Mouse (Mus musculus) neural tube, embryonic 12.5 days (tissue): Measurements from ENCODE around the gene H1foo. TPM values are rescaled to one million over a fixed set of nuclear protein-coding genes. Genes with fewer than 3 reads are reported as not detected.

Experiments used
- ATAC-seq: fragments of 200-750 bp; cut with Nextera tagmentation; 2 replicates; pipeline ENCODE4 v1.8.0; 2017; ENCODE audit warnings: low read depth, mild to moderate bottlenecking, moderate TSS enrichment, moderate library complexity; ENCODE audit not compliant: low FRiP score
- H3K27ac ChIP-seq: fragments of 300-500 bp; sonication (generic); 2 replicates; pipeline ENCODE4 v1.5.1; 2016
- H3K27me3 ChIP-seq: fragments of 300-500 bp; sonication (generic); replicated peaks from 2 replicates; pipeline ENCODE4 v1.6.1; 2016; ENCODE audit warnings: mild to moderate bottlenecking
- H3K36me3 ChIP-seq: fragments of 300-500 bp; sonication (generic); 2 replicates; pipeline ENCODE4 v1.6.1; 2016; ENCODE audit warnings: mild to moderate bottlenecking
- H3K4me1 ChIP-seq: fragments of 300-500 bp; sonication (generic); 2 replicates; pipeline ENCODE4 v1.6.1; 2016
- H3K4me2 ChIP-seq: fragments of 300-500 bp; sonication (generic); replicated peaks from 2 replicates; pipeline ENCODE4 v1.6.1; 2016; ENCODE audit warnings: mild to moderate bottlenecking
- H3K4me3 ChIP-seq: fragments of 300-500 bp; sonication (generic); 2 replicates; pipeline ENCODE4 v1.5.1; 2016
- H3K9ac ChIP-seq: fragments of 300-500 bp; sonication (generic); 2 replicates; pipeline ENCODE4 v1.6.1; 2016; ENCODE audit warnings: mild to moderate bottlenecking
- H3K9me3 ChIP-seq: fragments of 300-500 bp; sonication (generic); 2 replicates; pipeline ENCODE4 v1.6.1; 2016; ENCODE audit warnings: mild to moderate bottlenecking
- WGBS: fragments of 180-500 bp; shearing (Covaris S2); methylation state at CpG from one replicate; pipeline ENCODE4 v1.1.7; 2016; 5-methylcytosine and 5-hydroxymethylcytosine counted together
- polyA plus RNA-seq: library from polyadenylated mRNA; unstranded; fragments of >200 nt; fragmentation: Nextera tagmentation; extraction: Ambion mirVana; gene quantifications from 2 replicates; pipeline ENCODE4 v1.2.1, GENCODE M21; 2016

H1foo gene
- polyA plus RNA-seq, 1 experiment from 2014 or later = not detected

DNA sequence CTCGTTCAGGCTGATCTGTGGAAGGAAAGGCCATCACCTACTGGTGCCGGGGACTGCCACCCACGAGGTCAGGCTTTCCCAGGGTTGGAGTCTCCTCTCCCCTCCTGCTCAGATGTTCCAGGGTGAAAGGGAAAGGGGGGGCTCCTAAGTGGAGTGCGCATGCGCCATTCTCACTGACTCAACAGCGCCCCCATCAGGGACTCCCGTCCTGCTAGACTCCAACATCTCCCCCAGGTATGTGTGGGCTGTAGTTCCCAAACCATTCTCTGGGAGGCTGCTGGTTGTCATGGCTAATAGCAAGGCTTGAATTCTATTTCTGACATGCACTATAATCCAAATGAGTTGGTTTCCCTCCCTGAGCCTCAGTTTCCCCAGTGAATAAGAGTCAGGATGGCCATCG is 33.9 kb downstream of the H1foo start:
- no peaks in the 10 kb centered on the region for H3K27me3 ChIP-seq
- H3K9ac ChIP-seq = no peak overlapping the region
- no peak overlapping the region for H3K4me3 ChIP-seq
- H3K4me2 ChIP-seq = no peak overlapping the region
- 71% methylated on average over 8 of the region's 8 CpGs for WGBS
- H3K36me3 ChIP-seq = 0 out of 2 replicates have a peak, but pooled peaks cover 4% of the 10 kb centered on the region
- no peak overlapping the region for H3K27ac ChIP-seq
- ATAC-seq = no peak
- no peaks in the 10 kb centered on the region for H3K9me3 ChIP-seq
- H3K4me1 ChIP-seq = peaks cover under 1% of the 10 kb centered on the region; the same call in 1 of the 2 replicates

DNA sequence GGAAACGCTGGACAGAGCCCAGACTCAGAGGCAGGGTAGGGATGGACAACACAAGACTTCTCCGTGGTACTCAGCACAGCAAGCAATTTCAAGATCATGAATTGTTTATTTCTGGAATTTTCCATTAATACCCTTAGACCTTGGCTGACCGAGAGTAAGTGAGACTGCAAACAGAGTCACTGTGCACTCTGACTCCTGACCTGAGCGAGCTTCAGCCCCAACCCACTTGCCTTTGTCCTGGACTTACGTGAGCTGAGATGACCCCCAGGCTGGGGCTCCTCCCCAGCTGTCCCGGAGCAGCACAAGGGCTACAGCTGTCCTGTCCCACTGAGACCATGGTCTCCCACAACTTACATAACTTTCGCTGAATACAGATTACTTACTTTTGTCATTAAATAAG is 38.2 kb downstream of the H1foo start:
- WGBS = 49% methylated on average over 7 of the region's 7 CpGs
- peaks cover 42% of the 10 kb centered on the region for H3K4me1 ChIP-seq

DNA sequence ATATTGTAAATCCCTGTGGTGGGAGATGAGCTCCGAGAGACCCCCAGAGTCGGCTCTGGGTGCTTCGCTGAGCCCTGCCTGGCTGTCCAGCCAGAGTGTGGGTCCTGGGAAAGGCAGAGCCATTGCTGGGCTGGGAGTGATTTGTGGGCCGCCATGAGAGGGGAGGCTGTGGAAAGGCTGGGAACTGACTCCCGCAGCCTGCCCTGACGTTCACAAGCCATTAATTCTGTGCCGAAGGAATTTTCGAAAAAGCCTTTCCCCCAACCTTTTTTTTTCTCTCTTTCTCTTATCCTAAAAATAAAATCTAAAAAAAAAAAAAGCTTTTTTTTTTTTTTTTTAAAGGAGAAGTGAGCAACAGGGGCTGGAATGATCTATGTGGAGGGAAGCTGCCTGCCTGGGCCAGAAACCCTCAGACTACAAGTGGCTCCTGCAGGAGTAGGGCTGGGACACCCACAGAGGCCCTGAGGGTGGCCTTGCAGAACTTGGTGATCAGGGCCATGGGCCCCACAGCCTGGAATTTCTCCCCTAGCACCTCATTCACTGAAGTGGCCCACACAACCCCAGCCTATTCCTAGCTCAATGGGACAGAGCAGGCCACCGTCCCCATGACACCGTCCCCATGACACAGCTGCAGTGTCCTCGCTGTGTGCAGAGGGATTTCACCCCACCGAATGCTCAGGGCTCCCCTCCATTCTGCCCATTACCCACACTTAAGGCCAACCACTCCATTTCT is 38.7 kb downstream of the H1foo start:
- ATAC-seq = 0 out of 2 replicates have a peak, but pooled peaks have one; percentile 5
- Histone ChIP-seq H3K4me1 (peaks cover 42% of the 10 kb centered on the region), H3K4me3 (no peak overlapping the region), H3K27me3 (no peaks in the 10 kb centered on the region), H3K9ac (no peak overlapping the region), H3K36me3 (no peaks in the 10 kb centered on the region), H3K27ac (no peak overlapping the region), H3K4me2 (no peak overlapping the region), H3K9me3 (no peaks in the 10 kb centered on the region)
- 32% methylated on average over 12 of the region's 12 CpGs for WGBS

More for the DNA sequence above, 38.2 kb downstream of the H1foo start:
- H3K9me3 ChIP-seq = no peaks in the 10 kb centered on the region
- no peak overlapping the region for H3K27ac ChIP-seq
- H3K4me2 ChIP-seq = no peak overlapping the region
- no peak overlapping the region for H3K4me3 ChIP-seq
- no peaks in the 10 kb centered on the region for H3K36me3 ChIP-seq
- H3K27me3 ChIP-seq = no peaks in the 10 kb centered on the region
- ATAC-seq = no peak
- no peak overlapping the region for H3K9ac ChIP-seq

DNA sequence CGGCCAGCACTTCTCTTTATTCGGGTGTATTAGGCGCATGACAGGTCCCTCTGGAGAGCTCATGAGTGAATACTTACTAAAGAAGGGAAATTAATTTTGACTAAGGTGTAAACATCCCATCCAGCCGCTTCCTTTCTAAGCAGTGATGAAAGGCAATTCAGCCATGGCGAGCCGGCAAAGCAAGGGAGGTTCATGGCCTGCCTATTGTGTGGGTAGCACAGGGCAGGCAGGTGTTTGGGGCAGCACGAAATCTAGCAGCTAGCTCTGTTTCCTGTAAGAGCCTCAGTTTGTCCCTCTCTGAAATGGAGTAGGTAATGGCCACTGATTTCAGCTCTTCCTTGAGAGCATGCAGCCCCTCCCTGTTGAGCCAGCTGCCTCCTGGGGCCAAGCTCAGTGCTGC is 39.8 kb downstream of the H1foo start:
- Histone ChIP-seq H3K4me1 (peaks cover 42% of the 10 kb centered on the region), H3K4me3 (no peak overlapping the region), H3K27ac (no peak overlapping the region), H3K27me3 (no peaks in the 10 kb centered on the region), H3K9me3 (no peaks in the 10 kb centered on the region), H3K36me3 (no peaks in the 10 kb centered on the region), H3K4me2 (no peak overlapping the region), H3K9ac (no peak overlapping the region)
- whole genome bisulfite sequencing = 58% methylated on average over 7 of the region's 7 CpGs
- no peak for ATAC-seq

DNA sequence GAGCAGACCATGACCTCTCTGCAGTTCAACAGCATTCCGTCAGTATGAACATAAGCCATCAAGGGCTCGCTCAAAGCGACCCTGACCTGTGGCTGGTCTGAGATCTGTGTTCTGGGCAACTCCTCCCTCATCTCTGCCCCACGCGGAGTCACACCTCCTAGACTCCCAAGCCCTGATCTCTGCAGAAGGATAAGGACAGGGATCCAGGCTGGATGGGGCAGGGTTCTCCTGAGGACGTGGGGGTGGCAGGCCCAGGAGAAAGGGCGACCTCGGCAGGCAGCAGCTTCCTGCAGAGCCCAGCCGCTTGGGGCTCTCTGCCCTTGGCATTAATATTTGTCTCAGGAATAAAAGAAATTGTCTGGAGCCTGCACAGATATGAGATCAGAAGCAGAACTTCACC is 40.9 kb downstream of the H1foo start:
- ATAC-seq = no peak
- 0 out of 2 replicates have a peak overlapping the region, but pooled peaks have one; percentile 21 for H3K9ac ChIP-seq
- 67% methylated on average over 9 of the region's 9 CpGs for WGBS
- H3K4me2 ChIP-seq = peak overlapping the region; percentile 38; the same call in 1 of the 2 replicates
- H3K27ac ChIP-seq = no peak overlapping the region
- no peak overlapping the region for H3K4me3 ChIP-seq
- H3K9me3 ChIP-seq = no peaks in the 10 kb centered on the region
- H3K4me1 ChIP-seq = peaks cover 42% of the 10 kb centered on the region
- no peaks in the 10 kb centered on the region for H3K36me3 ChIP-seq
- H3K27me3 ChIP-seq = 0 out of 2 replicates have a peak, but pooled peaks cover 4% of the 10 kb centered on the region

DNA sequence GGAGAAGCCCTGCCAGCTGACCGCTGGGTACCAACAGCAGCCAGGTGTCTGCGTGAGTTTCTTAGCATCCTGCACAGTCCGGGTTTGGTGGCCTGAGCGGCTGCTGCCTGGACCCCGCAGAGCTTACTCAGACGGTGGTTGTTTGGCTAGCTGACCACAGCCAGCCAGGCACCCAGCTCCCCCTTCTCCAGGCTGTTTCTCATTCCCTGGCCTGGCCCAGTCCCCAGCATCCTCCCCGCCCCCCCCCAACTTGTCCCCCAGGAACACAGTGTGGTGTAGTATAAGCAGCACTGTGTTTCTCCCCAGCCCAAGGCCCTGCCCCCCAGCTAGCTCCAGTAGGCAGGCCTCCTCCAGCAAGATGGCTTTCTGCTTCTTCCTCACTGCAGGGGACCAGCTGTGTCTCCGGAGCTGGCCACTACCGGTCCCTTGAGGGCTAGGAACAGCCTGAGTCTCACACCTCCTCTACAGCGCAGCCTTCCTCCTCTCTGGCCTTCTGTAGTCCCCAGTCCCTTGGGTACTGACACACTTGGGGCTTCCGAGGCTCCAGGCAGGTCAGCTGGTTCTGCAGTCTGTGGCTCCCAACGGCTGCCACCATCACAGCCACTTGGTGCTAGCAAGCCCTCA is 41.8 kb downstream of the H1foo start:
- WGBS = 43% methylated on average over 12 of the region's 12 CpGs
- peaks cover 47% of the 10 kb centered on the region for H3K4me1 ChIP-seq
- ATAC-seq = no peak
- no peak overlapping the region for H3K27ac ChIP-seq
- peak overlapping the region; percentile 38 for H3K4me2 ChIP-seq
- no peaks in the 10 kb centered on the region for H3K9me3 ChIP-seq
- H3K9ac ChIP-seq = 0 out of 2 replicates have a peak overlapping the region, but pooled peaks have one; percentile 21
- no peaks in the 10 kb centered on the region for H3K36me3 ChIP-seq
- H3K27me3 ChIP-seq = peaks cover 13% of the 10 kb centered on the region
- no peak overlapping the region for H3K4me3 ChIP-seq

DNA sequence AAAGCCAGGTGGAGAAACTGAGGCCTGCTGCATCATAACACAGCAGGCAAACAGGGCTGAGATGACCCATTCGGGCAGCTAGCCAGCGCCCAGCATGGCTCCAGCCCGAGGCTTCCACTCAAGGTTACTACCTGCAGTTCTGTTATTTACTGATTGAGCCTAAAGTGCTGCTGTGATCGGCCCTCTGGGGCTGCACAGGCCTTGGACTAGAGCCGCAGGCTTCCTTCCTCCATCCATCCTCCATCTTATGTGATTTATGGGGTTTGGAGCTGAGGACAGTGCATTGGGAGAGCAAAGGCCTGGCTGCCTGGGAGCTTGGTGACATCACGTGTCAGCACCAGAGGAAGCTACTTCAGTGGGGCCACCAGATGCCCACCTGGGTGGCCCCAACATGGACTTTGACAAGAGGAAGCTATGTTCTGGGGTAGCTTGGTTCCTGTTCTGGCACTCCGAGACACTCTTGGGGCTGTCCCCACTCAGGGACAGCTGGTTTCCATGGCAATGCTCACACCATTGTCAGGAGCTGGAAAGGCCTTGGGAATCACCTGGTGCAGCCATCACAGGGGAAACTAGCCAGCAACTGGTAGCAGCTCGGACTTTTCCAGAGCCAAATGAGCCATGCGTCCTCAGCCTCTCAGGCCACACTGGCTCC is 42.5 kb downstream of the H1foo start:
- no peaks in the 10 kb centered on the region for H3K36me3 ChIP-seq
- 38% methylated on average over 9 of the region's 9 CpGs for WGBS
- peak overlapping the region; percentile 38 for H3K4me2 ChIP-seq
- peaks cover 53% of the 10 kb centered on the region for H3K4me1 ChIP-seq
- H3K4me3 ChIP-seq = no peak overlapping the region
- 0 out of 2 replicates have a peak overlapping the region, but pooled peaks have one; percentile 21 for H3K9ac ChIP-seq
- no peaks in the 10 kb centered on the region for H3K9me3 ChIP-seq
- ATAC-seq = no peak
- no peak overlapping the region for H3K27ac ChIP-seq
- peaks cover 19% of the 10 kb centered on the region for H3K27me3 ChIP-seq

DNA sequence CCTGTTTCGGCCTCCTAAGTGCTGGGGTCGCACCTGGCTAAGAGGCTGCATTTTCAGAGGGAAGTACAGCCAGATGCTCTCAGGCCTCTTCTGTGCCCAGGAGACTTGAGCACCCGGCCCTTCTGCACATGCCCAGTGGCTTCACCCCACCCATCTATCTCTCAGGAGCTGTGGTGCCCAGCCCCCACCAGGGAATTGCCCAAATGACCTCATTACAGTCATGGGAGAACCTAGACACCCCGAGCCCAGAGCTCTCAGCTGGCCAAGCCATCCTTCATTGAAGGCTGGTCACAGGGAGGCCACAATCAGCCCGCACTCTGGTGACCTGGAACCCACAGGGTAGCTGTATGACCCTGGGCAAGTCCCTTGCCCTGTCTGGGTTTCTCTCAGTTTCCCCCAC is 44.3 kb downstream of the H1foo start:
- no peak overlapping the region for H3K27ac ChIP-seq
- no peak overlapping the region for H3K4me3 ChIP-seq
- H3K27me3 ChIP-seq = peaks cover 37% of the 10 kb centered on the region
- peaks cover 62% of the 10 kb centered on the region for H3K4me1 ChIP-seq
- H3K36me3 ChIP-seq = no peaks in the 10 kb centered on the region
- WGBS = 68% methylated on average over 5 of the region's 5 CpGs
- no peak for ATAC-seq
- H3K4me2 ChIP-seq = 0 out of 2 replicates have a peak overlapping the region, but pooled peaks have one; percentile 0
- H3K9me3 ChIP-seq = no peaks in the 10 kb centered on the region
- H3K9ac ChIP-seq = no peak overlapping the region

DNA sequence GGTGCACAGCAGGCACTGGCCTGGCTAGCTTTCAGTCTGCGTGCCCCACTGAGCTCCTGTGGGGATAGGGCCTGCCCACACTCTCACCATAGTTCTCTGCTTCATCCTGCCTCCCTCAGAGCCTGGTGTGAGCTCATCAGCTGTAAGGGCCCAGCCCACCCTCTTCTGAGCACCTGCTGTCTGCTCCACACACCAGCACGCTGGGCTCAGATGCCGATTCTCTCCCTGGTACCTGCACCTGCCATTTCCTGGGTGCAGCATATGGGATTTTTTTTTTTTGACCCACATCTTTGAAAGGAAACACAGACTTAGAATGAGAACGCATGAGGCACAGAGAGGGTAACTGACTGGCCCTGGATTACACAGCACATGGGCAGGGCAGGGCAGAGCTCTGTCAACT is 44.9 kb downstream of the H1foo start:
- Histone ChIP-seq H3K4me1 (peaks cover 61% of the 10 kb centered on the region), H3K36me3 (no peaks in the 10 kb centered on the region), H3K4me3 (no peak overlapping the region), H3K9me3 (no peaks in the 10 kb centered on the region), H3K27ac (no peak overlapping the region), H3K4me2 (0 out of 2 replicates have a peak overlapping the region, but pooled peaks have one; percentile 12), H3K9ac (no peak overlapping the region), H3K27me3 (peaks cover 43% of the 10 kb centered on the region)
- ATAC-seq = no peak
- 73% methylated on average over 4 of the region's 4 CpGs for WGBS

DNA sequence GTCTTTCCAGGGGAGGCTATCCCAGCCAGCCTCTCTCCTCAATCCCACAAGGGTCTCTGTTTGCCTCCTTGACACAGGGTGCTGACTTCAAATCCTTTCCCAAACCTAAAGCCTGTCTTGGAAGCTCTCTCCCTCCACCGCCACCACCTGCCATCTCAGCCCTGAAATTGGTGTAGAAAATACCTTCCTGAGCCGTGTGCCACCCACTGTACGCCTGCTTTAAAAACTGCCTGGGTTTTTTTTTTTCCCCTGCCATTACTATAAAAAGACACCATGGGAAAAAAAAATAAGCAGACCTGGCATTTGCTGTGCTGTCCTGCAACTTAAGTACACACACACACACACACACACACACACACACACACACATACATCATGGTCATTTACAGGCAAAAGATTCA is 45.3 kb downstream of the H1foo start:
- no peak overlapping the region for H3K4me3 ChIP-seq
- H3K36me3 ChIP-seq = no peaks in the 10 kb centered on the region
- H3K4me1 ChIP-seq = peaks cover 56% of the 10 kb centered on the region
- H3K9ac ChIP-seq = no peak overlapping the region
- no peaks in the 10 kb centered on the region for H3K9me3 ChIP-seq
- peaks cover 43% of the 10 kb centered on the region for H3K27me3 ChIP-seq
- no peak for ATAC-seq
- no peak overlapping the region for H3K27ac ChIP-seq
- WGBS = 83% methylated on average over 3 of the region's 3 CpGs
- 0 out of 2 replicates have a peak overlapping the region, but pooled peaks have one; percentile 79 for H3K4me2 ChIP-seq

DNA sequence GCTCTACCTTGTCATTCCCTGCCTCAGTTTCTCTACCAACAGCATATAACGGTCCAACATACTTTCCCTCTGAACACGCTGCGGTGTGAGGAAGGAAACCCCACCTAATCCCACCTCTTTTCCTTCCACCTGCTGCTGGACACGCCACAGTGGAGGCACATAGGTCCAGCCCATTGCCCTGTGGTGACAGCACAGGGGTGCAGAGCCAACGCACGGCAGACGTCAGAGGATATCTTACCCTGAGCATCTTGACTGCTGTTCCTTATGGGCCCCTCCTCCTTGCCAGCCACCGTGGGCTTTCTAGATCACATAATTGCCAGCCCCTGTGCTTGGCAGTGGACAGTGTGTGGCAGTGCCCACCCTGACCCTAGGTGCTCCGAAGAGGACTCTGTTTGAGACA is 45.7 kb downstream of the H1foo start:
- no peaks in the 10 kb centered on the region for H3K36me3 ChIP-seq
- peaks cover 43% of the 10 kb centered on the region for H3K27me3 ChIP-seq
- no peak overlapping the region for H3K4me3 ChIP-seq
- 88% methylated on average over 9 of the region's 9 CpGs for WGBS
- H3K27ac ChIP-seq = no peak overlapping the region
- ATAC-seq = no peak
- no peaks in the 10 kb centered on the region for H3K9me3 ChIP-seq
- H3K4me1 ChIP-seq = peaks cover 53% of the 10 kb centered on the region
- H3K4me2 ChIP-seq = peak overlapping the region; percentile 79; the same call in 1 of the 2 replicates
- H3K9ac ChIP-seq = no peak overlapping the region
